Mouse (Mus musculus): ENCODE measurements at regions not wholly inside any gene's neighbourhood (a gene's known extent, or its start where the extent isn't known, plus 50 kb on each side); places are given as distances from the start of the nearest gene placed in this dataset.
A peak's percentile ranks its signal among the peaks of the same experiment; 100 is the strongest.

- DNase-seq (ENCODE audit: low read depth), result no peak
Observed at GRCm38 (mm10) chr3:144078198-144078935, 126.7 kb downstream of the Lmo4 start.

GRCm38 (mm10) chr3:144069979-144070540 lies 135.0 kb downstream of the Lmo4 start:
- peak; percentile 16 for DNase-seq (ENCODE audit: low read depth)

DNA sequence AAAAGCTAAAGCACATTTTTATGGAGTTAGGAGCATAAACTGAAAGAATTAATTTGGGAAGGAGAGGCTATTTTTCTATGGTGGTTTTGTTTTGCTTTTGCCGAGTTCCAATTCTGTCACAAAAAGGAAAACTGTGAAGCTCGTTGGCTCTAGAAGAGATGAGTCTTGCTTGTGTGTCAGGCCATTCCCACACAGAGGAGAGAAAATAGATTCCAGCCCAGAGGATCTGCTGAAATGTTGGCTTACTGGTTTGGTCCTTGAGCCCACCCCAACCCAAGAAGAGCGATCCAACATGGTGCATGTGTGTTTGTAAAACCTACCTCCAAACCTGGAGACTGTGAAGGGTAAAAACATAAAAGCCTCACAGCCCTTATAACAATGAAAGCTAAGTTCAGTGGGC lies 138.0 kb downstream of the Lmo4 start:
- DNase-seq (ENCODE audit: low read depth), result no peak

GRCm38 (mm10) chr3:144058106-144058505 lies 146.9 kb downstream of the Lmo4 start:
- no peak for DNase-seq (ENCODE audit: low read depth)

DNA sequence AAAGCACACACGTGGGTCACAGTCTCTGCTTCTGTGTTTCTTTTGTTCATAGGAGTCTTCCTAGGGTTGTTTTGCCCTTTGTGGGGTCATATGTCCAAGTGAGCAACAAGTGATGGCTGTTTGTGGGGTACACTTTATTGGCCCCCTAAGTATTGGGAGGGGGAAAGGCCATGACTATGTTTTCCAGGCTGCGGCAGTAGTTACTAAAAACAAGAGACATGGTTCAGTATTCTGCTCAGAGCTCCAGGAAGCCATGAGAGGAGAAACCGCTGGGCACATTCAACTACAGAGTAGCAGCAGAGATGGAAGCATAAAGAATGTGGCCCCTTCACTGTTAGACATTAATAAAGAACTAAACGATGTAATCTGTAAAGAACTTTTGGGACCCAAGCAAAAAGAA lies 154.7 kb downstream of the Lmo4 start:
- no peak for DNase-seq (ENCODE audit: low read depth)

DNA sequence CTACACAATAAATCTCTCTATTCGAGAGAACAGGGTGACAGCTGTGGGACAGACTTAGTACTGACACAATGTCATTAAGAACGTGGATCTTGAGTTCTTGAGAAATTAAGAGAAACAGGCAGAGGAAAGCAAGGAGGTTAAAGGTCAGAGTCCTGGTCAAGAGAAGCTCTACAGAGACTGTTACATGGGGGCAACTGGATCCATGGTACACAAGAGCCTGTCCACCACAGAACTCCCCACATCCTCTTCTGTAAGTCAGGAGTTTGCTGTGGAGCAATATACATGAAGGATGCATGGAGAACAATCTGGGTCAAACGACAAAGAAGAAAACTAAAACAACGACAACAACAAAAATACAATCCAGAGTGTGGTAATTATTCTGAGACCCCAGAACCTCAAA lies 155.8 kb downstream of the Lmo4 start:
- no peak for DNase-seq (ENCODE audit: low read depth)

DNA sequence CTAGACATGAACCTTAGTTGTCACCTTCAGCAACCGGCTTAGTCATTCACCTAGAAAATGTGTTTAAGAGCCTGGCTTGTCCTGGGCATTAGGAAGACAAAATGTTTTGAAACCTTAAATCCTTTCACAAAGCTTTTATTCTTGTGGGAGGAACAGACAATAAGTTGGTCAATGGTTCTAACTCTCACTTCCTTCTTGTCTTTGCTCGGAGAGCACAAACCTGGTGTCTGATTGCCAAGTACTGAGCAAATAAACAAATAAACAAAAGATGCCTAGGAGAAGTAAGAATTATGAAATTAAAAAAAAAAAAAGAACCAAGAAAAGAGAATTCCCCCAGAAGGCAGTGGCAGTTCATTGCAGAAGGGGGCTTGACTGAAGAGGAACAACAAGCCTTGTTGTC lies 160.7 kb downstream of the Lmo4 start:
- no peak for DNase-seq (ENCODE audit: low read depth)

DNA sequence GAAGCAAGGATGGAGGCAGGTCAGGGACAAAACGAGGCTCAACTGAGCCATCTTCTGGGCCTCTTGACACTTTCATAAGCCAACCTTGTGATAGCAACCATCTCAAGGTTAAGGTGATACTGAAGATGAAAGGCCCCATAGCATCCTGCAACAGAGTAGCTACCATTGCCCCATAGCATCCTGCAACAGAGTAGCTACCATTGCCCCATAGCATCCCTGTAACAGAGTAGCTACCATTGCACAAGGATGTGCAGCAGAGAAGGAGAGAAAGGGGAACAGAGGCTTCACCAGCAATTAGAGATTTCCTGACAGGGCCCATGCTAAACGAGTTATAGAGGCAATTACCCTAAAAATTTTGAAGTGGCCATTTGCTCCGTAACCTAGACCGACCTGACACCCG lies 163.2 kb downstream of the Lmo4 start:
- DNase-seq (ENCODE audit: low read depth), result no peak

GRCm38 (mm10) chr3:144039498-144039897 lies 165.5 kb downstream of the Lmo4 start:
- DNase-seq (ENCODE audit: low read depth), result no peak

- DNase-seq (ENCODE audit: low read depth), result no peak
Observed at GRCm38 (mm10) chr3:144029611-144030010, 175.4 kb downstream of the Lmo4 start.

DNA sequence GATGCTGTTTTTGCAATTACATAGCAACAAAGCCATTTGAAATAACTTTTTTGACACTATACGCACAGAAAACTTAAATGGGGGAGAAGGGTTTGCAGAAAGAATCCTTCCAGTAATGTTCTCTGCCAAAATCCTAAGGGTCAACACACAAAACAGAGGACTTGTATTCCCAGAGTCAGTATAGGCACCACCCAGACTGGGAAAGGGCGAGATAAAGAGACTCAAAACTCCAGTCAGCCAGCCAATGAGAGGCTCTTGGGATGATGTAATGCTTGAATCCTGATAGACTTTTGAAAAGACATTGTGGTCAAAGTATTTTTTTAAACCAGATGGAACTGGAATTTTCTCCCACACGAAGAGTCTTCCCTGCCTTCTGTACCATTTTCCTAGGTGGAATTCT lies 175.9 kb downstream of the Lmo4 start:
- DNase-seq (ENCODE audit: low read depth), result no peak

DNA sequence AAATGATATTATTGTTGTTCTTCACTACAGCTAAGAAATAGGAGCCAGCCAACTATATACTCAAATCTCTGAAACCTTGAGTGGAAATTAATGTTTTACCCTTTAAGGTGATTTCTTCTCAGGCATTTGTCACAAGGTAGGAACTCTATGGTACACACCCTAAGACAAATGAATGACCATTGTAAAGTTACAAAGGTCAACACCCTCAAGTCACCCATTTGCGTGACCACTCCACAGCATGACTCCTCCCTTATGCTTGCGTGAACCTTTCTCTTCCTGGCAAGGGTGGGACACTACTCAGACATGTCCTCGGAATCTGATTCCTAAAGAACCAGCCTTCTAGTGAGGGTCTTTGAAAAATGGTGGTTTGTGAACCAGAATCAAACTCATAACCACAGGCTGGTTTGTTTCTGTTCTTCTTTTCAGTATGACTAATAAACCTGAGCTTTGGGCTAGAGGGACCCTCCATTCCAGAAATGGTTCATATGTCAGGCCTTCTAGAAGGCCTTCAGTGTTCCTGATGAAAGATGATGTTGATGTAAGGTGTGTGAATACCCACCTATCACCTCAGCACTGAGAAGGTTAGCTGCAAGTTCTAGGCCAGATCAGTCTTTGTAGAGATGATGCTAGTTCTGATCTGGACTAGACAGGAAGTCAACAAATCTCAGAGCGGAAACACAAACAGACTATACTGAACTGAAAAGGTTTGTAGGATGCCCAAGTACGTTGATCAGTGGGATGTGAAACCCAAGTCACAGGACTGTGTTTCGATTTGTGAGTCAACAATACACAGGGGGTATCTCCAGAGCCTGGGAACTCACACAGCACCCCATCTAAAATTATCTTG lies 177.7 kb downstream of the Lmo4 start:
- peak; percentile 3 for DNase-seq (ENCODE audit: low read depth)

- DNase-seq (ENCODE audit: low read depth), result no peak
Observed at GRCm38 (mm10) chr3:144025451-144026125, 179.4 kb downstream of the Lmo4 start.

GRCm38 (mm10) chr3:144024216-144024615 lies 180.8 kb downstream of the Lmo4 start:
- DNase-seq (ENCODE audit: low read depth), result no peak

GRCm38 (mm10) chr3:144023058-144023457 lies 182.0 kb downstream of the Lmo4 start:
- DNase-seq (ENCODE audit: low read depth), result no peak

GRCm38 (mm10) chr3:144021969-144022368 lies 183.1 kb downstream of the Lmo4 start:
- DNase-seq (ENCODE audit: low read depth), result no peak

GRCm38 (mm10) chr3:144020189-144020940 lies 184.7 kb downstream of the Lmo4 start:
- DNase-seq (ENCODE audit: low read depth), result no peak

DNA sequence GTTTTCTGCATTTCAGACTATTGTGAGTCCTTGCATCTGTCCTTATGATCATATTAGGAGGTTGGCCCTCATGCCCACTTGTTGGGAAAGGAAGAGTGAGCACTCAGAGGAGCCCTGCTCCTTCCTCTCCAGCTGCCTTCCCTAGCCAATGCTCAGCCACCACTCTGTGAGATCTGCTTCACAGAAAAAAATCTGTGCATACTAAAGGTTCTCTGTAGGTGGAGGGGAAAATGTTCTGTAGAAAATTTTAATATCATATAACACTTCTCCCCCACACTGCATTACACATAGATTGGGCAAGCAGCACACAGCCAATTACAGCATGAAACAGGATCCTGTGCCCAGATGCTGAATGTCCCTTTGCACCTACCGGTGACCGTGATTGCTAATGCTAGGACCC lies 185.7 kb downstream of the Lmo4 start:
- DNase-seq (ENCODE audit: low read depth), result no peak

GRCm38 (mm10) chr3:144018559-144018958 lies 186.5 kb downstream of the Lmo4 start:
- DNase-seq (ENCODE audit: low read depth), result no peak

- DNase-seq (ENCODE audit: low read depth), result no peak
Observed at GRCm38 (mm10) chr3:144015236-144015635, 189.8 kb downstream of the Lmo4 start.

GRCm38 (mm10) chr3:144013481-144014125 lies 191.4 kb downstream of the Lmo4 start:
- no peak for DNase-seq (ENCODE audit: low read depth)
